Mouse (Mus musculus) effector memory CD4-positive, alpha-beta T cell, adult 7 months (primary cell): ENCODE results near the gene Gm10722. TPM values are rescaled to one million over a fixed set of nuclear protein-coding genes. Genes with fewer than 3 reads are reported as not detected.

Source experiments
- polyA plus RNA-seq: library from polyadenylated mRNA; unstranded; fragments of 100-300 nt; shearing (Covaris generic); gene quantifications from one replicate; pipeline ENCODE4 v1.2.1, GENCODE M21; 2017

Gene Gm10722
- polyA plus RNA-seq, result 2.8 TPM

DNA sequence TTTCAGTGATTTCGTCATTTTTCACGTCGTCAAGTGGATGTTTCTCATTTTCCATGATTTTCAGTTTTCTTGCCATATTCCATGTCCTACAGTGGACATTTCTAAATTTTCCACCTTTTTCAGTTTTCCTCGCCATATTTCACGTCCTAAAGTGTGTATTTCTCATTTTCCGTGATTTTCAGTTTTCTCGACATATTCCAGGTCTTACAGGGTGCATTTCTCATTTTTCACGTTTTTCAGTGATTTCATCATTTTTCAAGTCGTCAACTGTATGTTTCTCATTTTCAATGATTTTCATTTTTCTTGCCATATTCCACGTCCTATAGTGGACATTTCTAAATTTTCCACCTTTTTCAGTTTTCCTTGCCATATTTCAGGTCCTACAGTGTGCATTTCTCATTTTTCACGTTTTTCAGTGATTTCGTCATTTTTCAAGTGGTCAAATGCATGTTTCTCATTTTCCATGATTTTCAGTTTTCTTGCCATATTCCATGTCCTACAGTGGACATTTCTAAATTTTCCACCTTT is at the start of gene Gm10722:
Gene Gm10722 (plus strand): TSS at position 478 of the 528 bp plus-strand sequence.

DNA sequence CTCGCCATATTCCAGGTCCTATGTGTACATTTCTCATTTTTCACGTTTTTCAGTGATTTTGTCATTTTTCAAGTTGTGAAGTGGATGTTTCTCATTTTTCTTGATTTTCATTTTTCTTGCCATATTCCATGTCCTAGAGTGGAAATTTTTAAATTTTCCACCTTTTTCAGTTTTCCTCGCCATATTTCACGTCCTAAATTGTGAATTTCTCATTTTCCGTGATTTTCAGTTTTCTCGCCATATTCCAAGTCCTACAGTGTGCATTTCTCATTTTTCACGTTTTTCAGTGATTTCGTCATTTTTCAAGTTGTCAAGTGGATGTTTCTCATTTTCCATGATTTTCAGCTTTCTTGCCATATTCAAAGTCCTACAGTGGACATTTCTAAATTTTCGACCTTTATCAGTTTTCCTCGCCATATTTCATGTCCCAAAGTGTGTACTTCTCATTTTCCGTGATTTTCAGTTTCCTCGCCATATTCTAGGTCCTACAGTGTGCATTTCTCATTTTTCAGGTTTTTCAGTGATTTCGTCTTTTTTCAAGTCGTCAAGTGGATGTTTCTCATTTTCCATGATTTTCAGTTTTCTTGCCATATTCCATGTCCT is 2.2 kb downstream of the Gm10722 start, which contains the start of gene Gm11168:
Gene Gm11168 (plus strand): TSS at position 553 of the 603 bp plus-strand sequence.

DNA sequence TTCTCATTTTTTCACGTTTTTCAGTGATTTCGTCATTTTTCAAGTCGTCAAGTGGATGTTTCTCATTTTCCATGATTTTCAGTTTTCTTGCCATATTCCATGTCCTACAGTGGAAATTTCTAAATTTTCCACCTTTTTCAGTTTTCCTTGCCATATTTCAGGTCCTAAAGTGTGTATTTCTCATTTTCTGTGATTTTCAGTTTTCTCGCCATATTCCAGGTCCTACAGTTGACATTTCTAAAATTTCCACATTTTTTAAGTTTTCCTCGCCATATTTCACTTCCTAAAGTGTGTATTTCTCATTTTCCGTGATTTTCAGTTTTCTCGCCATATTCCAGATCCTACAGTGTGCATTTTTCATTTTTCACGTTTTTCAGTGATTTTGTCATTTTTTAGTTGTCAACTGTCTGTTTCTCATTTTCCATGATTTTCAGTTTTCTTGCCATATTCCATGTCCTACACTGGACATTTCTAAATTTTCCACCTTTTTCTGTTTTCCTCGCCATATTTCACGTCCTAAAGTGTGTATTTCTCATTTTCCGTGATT is 12.1 kb downstream of the Gm10722 start, which contains the start of gene Gm10721:
Gene Gm10721 (plus strand): TSS at position 408 of the 547 bp plus-strand sequence.

DNA sequence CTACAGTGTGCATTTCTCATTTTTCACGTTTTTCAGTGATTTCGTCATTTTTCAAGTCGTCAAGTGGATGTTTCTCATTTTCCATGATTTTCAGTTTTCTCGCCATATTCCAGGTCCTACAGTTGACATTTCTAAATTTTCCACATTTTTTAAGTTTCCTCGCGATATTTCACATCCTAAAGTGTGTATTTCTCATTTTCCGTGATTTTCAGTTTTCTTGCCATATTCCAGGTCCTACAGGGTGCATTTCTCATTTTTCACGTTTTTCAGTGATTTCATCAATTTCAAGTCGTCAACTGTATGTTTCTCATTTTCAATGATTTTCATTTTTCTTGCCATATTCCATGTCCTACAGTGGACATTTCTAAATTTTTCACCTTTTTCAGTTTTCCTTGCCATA is 14.6 kb downstream of the Gm10722 start, which contains the start of gene Gm10720:
Gene Gm10720 (plus strand): TSS at position 301 of the 400 bp plus-strand sequence.

DNA sequence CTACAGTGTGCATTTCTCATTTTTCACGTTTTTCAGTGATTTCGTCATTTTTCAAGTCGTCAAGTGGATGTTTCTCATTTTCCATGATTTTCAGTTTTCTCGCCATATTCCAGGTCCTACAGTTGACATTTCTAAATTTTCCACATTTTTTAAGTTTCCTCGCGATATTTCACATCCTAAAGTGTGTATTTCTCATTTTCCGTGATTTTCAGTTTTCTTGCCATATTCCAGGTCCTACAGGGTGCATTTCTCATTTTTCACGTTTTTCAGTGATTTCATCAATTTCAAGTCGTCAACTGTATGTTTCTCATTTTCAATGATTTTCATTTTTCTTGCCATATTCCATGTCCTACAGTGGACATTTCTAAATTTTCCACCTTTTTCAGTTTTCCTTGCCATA is 16.4 kb downstream of the Gm10722 start, which contains the start of gene Gm10719:
Gene Gm10719 (plus strand): TSS at position 301 of the 400 bp plus-strand sequence.

DNA sequence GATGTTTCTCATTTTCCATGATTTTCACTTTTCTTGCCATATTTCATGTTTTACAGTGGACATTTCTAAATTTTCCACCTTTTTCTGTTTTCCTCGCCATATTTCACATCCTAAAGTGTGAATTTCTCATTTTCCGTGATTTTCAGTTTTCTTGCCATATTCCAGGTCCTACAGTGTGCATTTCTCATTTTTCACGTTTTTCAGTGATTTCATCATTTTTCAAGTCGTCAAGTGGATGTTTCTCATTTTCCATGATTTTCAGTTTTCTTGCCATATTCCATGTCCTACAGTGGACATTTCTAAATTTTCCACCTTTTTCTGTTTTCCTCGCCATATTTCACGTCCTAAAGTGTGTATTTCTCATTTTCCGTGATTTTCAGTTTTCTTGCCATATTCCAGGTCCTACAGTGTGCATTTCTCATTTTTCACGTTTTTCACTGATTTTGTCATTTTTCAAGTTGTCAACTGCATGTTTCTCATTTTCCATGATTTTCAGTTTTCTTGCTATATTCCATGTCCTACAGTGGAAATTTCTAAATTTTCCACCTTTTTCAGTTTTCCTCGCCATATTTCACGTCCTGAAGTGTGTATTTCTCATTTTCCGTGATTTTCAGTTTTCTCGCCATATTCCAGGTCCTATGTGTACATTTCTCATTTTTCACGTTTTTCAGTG is 22.7 kb downstream of the Gm10722 start, which contains the start of gene Gm10718:
Gene Gm10718 (plus strand): TSS at position 236 of the 673 bp plus-strand sequence.

DNA sequence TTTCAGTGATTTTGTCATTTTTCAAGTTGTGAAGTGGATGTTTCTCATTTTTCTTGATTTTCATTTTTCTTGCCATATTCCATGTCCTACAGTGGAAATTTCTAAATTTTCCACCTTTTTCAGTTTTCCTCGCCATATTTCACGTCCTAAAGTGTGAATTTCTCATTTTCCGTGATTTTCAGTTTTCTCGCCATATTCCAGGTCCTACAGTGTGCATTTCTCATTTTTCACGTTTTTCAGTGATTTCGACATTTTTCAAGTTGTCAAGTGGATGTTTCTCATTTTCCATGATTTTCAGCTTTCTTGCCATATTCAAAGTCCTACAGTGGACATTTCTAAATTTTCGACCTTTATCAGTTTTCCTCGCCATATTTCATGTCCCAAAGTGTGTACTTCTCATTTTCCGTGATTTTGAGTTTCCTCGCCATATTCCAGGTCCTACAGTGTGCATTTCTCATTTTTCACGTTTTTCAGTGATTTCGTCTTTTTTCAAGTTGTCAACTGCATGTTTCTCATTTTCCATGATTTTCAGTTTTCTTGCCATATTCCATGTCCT is 24.3 kb downstream of the Gm10722 start, which contains the start of gene Gm10717:
Gene Gm10717 (plus strand): TSS at position 506 of the 556 bp plus-strand sequence.

DNA sequence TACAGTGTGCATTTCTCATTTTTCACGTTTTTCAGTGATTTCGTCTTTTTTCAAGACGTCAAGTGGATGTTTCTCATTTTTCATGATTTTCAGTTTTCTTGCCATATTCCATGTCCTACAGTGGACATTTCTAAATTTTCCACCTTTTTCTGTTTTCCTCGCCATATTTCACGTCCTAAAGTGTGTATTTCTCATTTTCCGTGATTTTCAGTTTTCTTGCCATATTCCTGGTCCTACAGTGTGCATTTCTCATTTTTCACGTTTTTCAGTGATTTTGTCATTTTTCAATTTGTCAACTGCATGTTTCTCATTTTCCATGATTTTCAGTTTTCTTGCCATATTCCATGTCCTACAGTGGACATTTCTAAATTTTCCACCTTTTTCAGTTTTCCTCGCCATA is 33.6 kb downstream of the Gm10722 start, which contains the start of gene Gm17535:
Gene Gm17535 (plus strand): TSS at position 301 of the 400 bp plus-strand sequence.

DNA sequence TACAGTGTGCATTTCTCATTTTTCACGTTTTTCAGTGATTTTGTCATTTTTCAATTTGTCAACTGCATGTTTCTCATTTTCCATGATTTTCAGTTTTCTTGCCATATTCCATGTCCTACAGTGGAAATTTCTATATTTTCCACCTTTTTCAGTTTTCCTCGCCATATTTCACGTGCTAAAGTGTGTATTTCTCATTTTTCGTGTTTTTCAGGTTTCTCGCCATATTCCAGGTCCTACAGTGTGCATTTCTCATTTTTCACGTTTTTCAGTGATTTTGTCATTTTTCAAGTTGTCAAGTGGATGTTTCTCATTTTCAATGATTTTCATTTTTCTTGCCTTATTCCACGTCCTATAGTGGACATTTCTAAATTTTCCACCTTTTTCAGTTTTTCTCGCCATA is 35.9 kb downstream of the Gm10722 start, which contains the start of gene Gm10715:
Gene Gm10715 (plus strand): TSS at position 301 of the 400 bp plus-strand sequence.

Other genes starting within 250 kb of the Gm10722 start
- 9.9 TPM for gene Gm11168, start 2.4 kb downstream of the Gm10722 start, polyA plus RNA-seq
- not detected for gene Gm10721, start 12.2 kb downstream of the Gm10722 start, polyA plus RNA-seq
- 1.8 TPM for gene Gm10720, start 14.7 kb downstream of the Gm10722 start, polyA plus RNA-seq
- gene Gm10719, start 16.5 kb downstream of the Gm10722 start, polyA plus RNA-seq, result 8.2 TPM
- 11.5 TPM for gene Gm10718, start 22.6 kb downstream of the Gm10722 start, polyA plus RNA-seq
- 30.1 TPM for gene Gm10717, start 24.5 kb downstream of the Gm10722 start, polyA plus RNA-seq
- gene Gm17535, start 33.7 kb downstream of the Gm10722 start, polyA plus RNA-seq, result 1.6 TPM
- gene Gm10715, start 36.0 kb downstream of the Gm10722 start, polyA plus RNA-seq, result not detected